Mouse (Mus musculus) central nervous system, embryonic 18 days (tissue): ENCODE measurements around the gene Cnnm1. TPM values are rescaled to one million over a fixed set of nuclear protein-coding genes. Genes with fewer than 3 reads are reported as not detected.

Experiments
- polyA plus RNA-seq: library from polyadenylated mRNA; depleted of rRNA; stranded (reverse); fragments of >200 nt; gene quantifications from 2 replicates; pipeline ENCODE4 v1.2.3, GENCODE M21; 2012; rRNA removed

Gene Cnnm1
- polyA plus RNA-seq = 10.6 and 11.0 TPM in 2 replicates

GRCm38 (mm10) chr19:43440112-43440737 lies at the start of gene Cnnm1:
Gene Cnnm1 (plus strand): TSS chr19:43440436.

GRCm38 (mm10) chr19:43524187-43525103 lies 84.2 kb downstream of the Cnnm1 start, which contains the start of gene Got1:
Gene Got1 (minus strand): TSS chr19:43524605.

Other genes with a start within 250 kb of the Cnnm1 start
- 0.17 and 0.18 TPM in 2 replicates for gene Hpse2, start 52.1 kb upstream of the Cnnm1 start, polyA plus RNA-seq
- 95.4 and 98.8 TPM in 2 replicates for gene Got1, start 84.2 kb downstream of the Cnnm1 start, polyA plus RNA-seq
- 0.37 and 0.53 TPM in 2 replicates for gene Nkx2-3, start 171.9 kb downstream of the Cnnm1 start, polyA plus RNA-seq
- 91.9 and 97.8 TPM in 2 replicates for gene Slc25a28, start 234.4 kb downstream of the Cnnm1 start, polyA plus RNA-seq
- gene Entpd7, start 249.2 kb downstream of the Cnnm1 start, polyA plus RNA-seq = 7.4 and 8.2 TPM in 2 replicates